Mouse (Mus musculus) midbrain, embryonic 14.5 days (tissue): Measurements from ENCODE around the gene Gskip. TPM values are rescaled to one million over a fixed set of nuclear protein-coding genes. Genes with fewer than 3 reads are reported as not detected.

Source experiments
- polyA plus RNA-seq: library from polyadenylated mRNA; unstranded; fragments of >200 nt; fragmentation: Nextera tagmentation; extraction: Ambion mirVana; gene quantifications from 2 replicates; pipeline ENCODE4 v1.2.1, GENCODE M21; 2014

Gskip gene
- polyA plus RNA-seq, 1 experiment from 2014 or later = 36.7 TPM

Other genes with a start within 250 kb of the Gskip start
- gene D430019H16Rik, start 231.0 kb upstream of the Gskip start, polyA plus RNA-seq = 25.3 and 41.6 TPM in 2 replicates
- gene Bdkrb2, start 121.6 kb upstream of the Gskip start, polyA plus RNA-seq = 0.36 and 0.49 TPM in 2 replicates
- gene Bdkrb1, start 81.7 kb upstream of the Gskip start, polyA plus RNA-seq = not detected in 2 replicates
- gene Atg2b, start 382 bp downstream of the Gskip start, polyA plus RNA-seq = 17.1 and 21.8 TPM in 2 replicates
- 0.33 and 0.72 TPM in 2 replicates for gene Ak7, start 21.1 kb downstream of the Gskip start, polyA plus RNA-seq
- gene Papola, start 99.9 kb downstream of the Gskip start, polyA plus RNA-seq = 148 and 169 TPM in 2 replicates